Mouse (Mus musculus): Measurements from ENCODE around the gene Syngr2. TPM values are rescaled to one million over a fixed set of nuclear protein-coding genes. Genes with fewer than 3 reads are reported as not detected.

The Syngr2 gene
- polyA plus RNA-seq, 1 experiment from 2014 or later: 17.4 TPM

GRCm38 (mm10) chr11:117845651-117846050, 36.2 kb downstream of the Syngr2 start:
- 80% methylated on average over 2 of the region's 2 CpGs for WGBS
- Histone ChIP-seq H3K27me3 (replicated peaks; ENCODE audit: control insufficient read depth, insufficient read depth, low read length) (no peaks in the 10 kb centered on the region), H3K9me3 (ENCODE audit: control insufficient read depth, low read length) (no peaks in the 10 kb centered on the region), H3K4me3 (ENCODE audit: low read length) (no peak overlapping the region), H3K27ac (ENCODE audit: low read depth, low read length) (no peak overlapping the region), H3K9ac (ENCODE audit: low read depth, low read length) (no peak overlapping the region), H3K36me3 (ENCODE audit: control insufficient read depth, insufficient read depth, low read length) (no peaks in the 10 kb centered on the region), H3K4me1 (ENCODE audit: control insufficient read depth, insufficient read depth, low read depth, low read length) (peaks cover 12% of the 10 kb centered on the region), H3K4me2 (ENCODE audit: low read length) (no peak overlapping the region)
- no peak for ATAC-seq

GRCm38 (mm10) chr11:117846640-117847039, 37.2 kb downstream of the Syngr2 start:
- H3K4me1 ChIP-seq (ENCODE audit: control insufficient read depth, insufficient read depth, low read depth, low read length): peaks cover 12% of the 10 kb centered on the region
- H3K9ac ChIP-seq (ENCODE audit: low read depth, low read length): no peak overlapping the region
- no peaks in the 10 kb centered on the region for H3K36me3 ChIP-seq (ENCODE audit: control insufficient read depth, insufficient read depth, low read length)
- H3K9me3 ChIP-seq (ENCODE audit: control insufficient read depth, low read length): no peaks in the 10 kb centered on the region
- 55% methylated on average over 5 of the region's 5 CpGs for WGBS
- H3K4me3 ChIP-seq (ENCODE audit: low read length): no peak overlapping the region
- ATAC-seq: no peak
- H3K27me3 ChIP-seq (replicated peaks; ENCODE audit: control insufficient read depth, insufficient read depth, low read length): no peaks in the 10 kb centered on the region
- no peak overlapping the region for H3K4me2 ChIP-seq (ENCODE audit: low read length)
- no peak overlapping the region for H3K27ac ChIP-seq (ENCODE audit: low read depth, low read length)

- Histone ChIP-seq H3K27me3 (replicated peaks; ENCODE audit: control insufficient read depth, insufficient read depth, low read length) (no peaks in the 10 kb centered on the region), H3K4me3 (ENCODE audit: low read length) (no peak overlapping the region), H3K9ac (ENCODE audit: low read depth, low read length) (peak overlapping the region; percentile 94), H3K27ac (ENCODE audit: low read depth, low read length) (peak overlapping the region; percentile 99; the same call in 1 of the 2 replicates), H3K9me3 (ENCODE audit: control insufficient read depth, low read length) (no peaks in the 10 kb centered on the region), H3K36me3 (ENCODE audit: control insufficient read depth, insufficient read depth, low read length) (no peaks in the 10 kb centered on the region), H3K4me1 (ENCODE audit: control insufficient read depth, insufficient read depth, low read depth, low read length) (peaks cover 12% of the 10 kb centered on the region), H3K4me2 (ENCODE audit: low read length) (peak overlapping the region; percentile 95; the same call in 1 of the 2 replicates)
- WGBS: 85% methylated on average over 7 of the region's 7 CpGs
- no peak for ATAC-seq
Measured at GRCm38 (mm10) chr11:117847593-117848215, 38.2 kb downstream of the Syngr2 start.

- Histone ChIP-seq H3K36me3 (ENCODE audit: control insufficient read depth, insufficient read depth, low read length) (no peaks in the 10 kb centered on the region), H3K27ac (ENCODE audit: low read depth, low read length) (peak overlapping the region; percentile 99), H3K4me3 (ENCODE audit: low read length) (peak overlapping the region; percentile 73), H3K4me2 (ENCODE audit: low read length) (peak overlapping the region; percentile 95), H3K9me3 (ENCODE audit: control insufficient read depth, low read length) (no peaks in the 10 kb centered on the region), H3K27me3 (replicated peaks; ENCODE audit: control insufficient read depth, insufficient read depth, low read length) (no peaks in the 10 kb centered on the region), H3K9ac (ENCODE audit: low read depth, low read length) (peak overlapping the region; percentile 94), H3K4me1 (ENCODE audit: control insufficient read depth, insufficient read depth, low read depth, low read length) (peaks cover 12% of the 10 kb centered on the region)
- peak; percentile 91 for ATAC-seq
- WGBS: 9% methylated on average over 19 of the region's 19 CpGs
Measured at GRCm38 (mm10) chr11:117848271-117848984, 39.0 kb downstream of the Syngr2 start.

GRCm38 (mm10) chr11:117848985-117849671, 39.7 kb downstream of the Syngr2 start, which contains the start of gene Birc5:
Gene Birc5 (plus strand): TSS chr11:117849251.
- peaks cover 12% of the 10 kb centered on the region for H3K4me1 ChIP-seq (ENCODE audit: control insufficient read depth, insufficient read depth, low read depth, low read length)
- peak within 1 kb of the TSS; percentile 95 for H3K4me2 ChIP-seq (ENCODE audit: low read length)
- H3K4me3 ChIP-seq (ENCODE audit: low read length): peak within 1 kb of the TSS; percentile 73
- peak within 1 kb of the TSS; percentile 99 for H3K27ac ChIP-seq (ENCODE audit: low read depth, low read length)
- peak within 1 kb of the TSS; percentile 94 for H3K9ac ChIP-seq (ENCODE audit: low read depth, low read length)
- no peaks in the 10 kb centered on the region for H3K9me3 ChIP-seq (ENCODE audit: control insufficient read depth, low read length)
- peak; percentile 97 for ATAC-seq
- H3K27me3 ChIP-seq (replicated peaks; ENCODE audit: control insufficient read depth, insufficient read depth, low read length): no peaks in the 10 kb centered on the region
- H3K36me3 ChIP-seq (ENCODE audit: control insufficient read depth, insufficient read depth, low read length): no peaks in the 10 kb centered on the region
- WGBS: 0% methylated on average over 50 of the region's 51 CpGs

GRCm38 (mm10) chr11:117852875-117853274, 43.4 kb downstream of the Syngr2 start:
- Histone ChIP-seq H3K4me1 (ENCODE audit: control insufficient read depth, insufficient read depth, low read depth, low read length) (peaks cover 12% of the 10 kb centered on the region), H3K4me3 (ENCODE audit: low read length) (no peak overlapping the region), H3K4me2 (ENCODE audit: low read length) (no peak overlapping the region), H3K9me3 (ENCODE audit: control insufficient read depth, low read length) (no peaks in the 10 kb centered on the region), H3K9ac (ENCODE audit: low read depth, low read length) (no peak overlapping the region), H3K27ac (ENCODE audit: low read depth, low read length) (no peak overlapping the region), H3K27me3 (replicated peaks; ENCODE audit: control insufficient read depth, insufficient read depth, low read length) (no peaks in the 10 kb centered on the region), H3K36me3 (ENCODE audit: control insufficient read depth, insufficient read depth, low read length) (no peaks in the 10 kb centered on the region)
- ATAC-seq: no peak
- whole genome bisulfite sequencing: 91% methylated on average over 3 of the region's 3 CpGs

GRCm38 (mm10) chr11:117854241-117854640, 44.8 kb downstream of the Syngr2 start:
- H3K4me2 ChIP-seq (ENCODE audit: low read length): no peak overlapping the region
- no peaks in the 10 kb centered on the region for H3K9me3 ChIP-seq (ENCODE audit: control insufficient read depth, low read length)
- H3K36me3 ChIP-seq (ENCODE audit: control insufficient read depth, insufficient read depth, low read length): no peaks in the 10 kb centered on the region
- H3K4me1 ChIP-seq (ENCODE audit: control insufficient read depth, insufficient read depth, low read depth, low read length): peaks cover 5% of the 10 kb centered on the region
- whole genome bisulfite sequencing: 94% methylated on average over 9 of the region's 9 CpGs
- no peak overlapping the region for H3K9ac ChIP-seq (ENCODE audit: low read depth, low read length)
- ATAC-seq: no peak
- no peak overlapping the region for H3K27ac ChIP-seq (ENCODE audit: low read depth, low read length)
- no peaks in the 10 kb centered on the region for H3K27me3 ChIP-seq (replicated peaks; ENCODE audit: control insufficient read depth, insufficient read depth, low read length)
- H3K4me3 ChIP-seq (ENCODE audit: low read length): no peak overlapping the region

- H3K9me3 ChIP-seq (ENCODE audit: control insufficient read depth, low read length): no peaks in the 10 kb centered on the region
- peaks cover 1% of the 10 kb centered on the region; the same call in 1 of the 2 replicates for H3K27me3 ChIP-seq (replicated peaks; ENCODE audit: control insufficient read depth, insufficient read depth, low read length)
- no peaks in the 10 kb centered on the region for H3K36me3 ChIP-seq (ENCODE audit: control insufficient read depth, insufficient read depth, low read length)
- H3K4me1 ChIP-seq (ENCODE audit: control insufficient read depth, insufficient read depth, low read depth, low read length): no peaks in the 10 kb centered on the region
- H3K27ac ChIP-seq (ENCODE audit: low read depth, low read length): no peak overlapping the region
- H3K9ac ChIP-seq (ENCODE audit: low read depth, low read length): no peak overlapping the region
- no peak overlapping the region for H3K4me2 ChIP-seq (ENCODE audit: low read length)
- no peak for ATAC-seq
- H3K4me3 ChIP-seq (ENCODE audit: low read length): no peak overlapping the region
- 93% methylated on average over 5 of the region's 5 CpGs for whole genome bisulfite sequencing
Measured at GRCm38 (mm10) chr11:117855360-117855759, 45.9 kb downstream of the Syngr2 start.

GRCm38 (mm10) chr11:117855975-117856374, 46.5 kb downstream of the Syngr2 start:
- Histone ChIP-seq H3K4me1 (ENCODE audit: control insufficient read depth, insufficient read depth, low read depth, low read length) (0 out of 2 replicates have a peak, but pooled peaks cover 2% of the 10 kb centered on the region), H3K36me3 (ENCODE audit: control insufficient read depth, insufficient read depth, low read length) (no peaks in the 10 kb centered on the region), H3K4me3 (ENCODE audit: low read length) (no peak overlapping the region), H3K27me3 (replicated peaks; ENCODE audit: control insufficient read depth, insufficient read depth, low read length) (peaks cover 7% of the 10 kb centered on the region; the same call in 1 of the 2 replicates), H3K9ac (ENCODE audit: low read depth, low read length) (no peak overlapping the region), H3K4me2 (ENCODE audit: low read length) (no peak overlapping the region), H3K27ac (ENCODE audit: low read depth, low read length) (no peak overlapping the region), H3K9me3 (ENCODE audit: control insufficient read depth, low read length) (no peaks in the 10 kb centered on the region)
- WGBS: 95% methylated on average over 1 of the region's 1 CpGs
- ATAC-seq: no peak

All from hindbrain, embryonic 16.5 days (tissue).